Mouse (Mus musculus) heart, postnatal 0 days (tissue): Measurements from ENCODE around the gene Gm45261.

ENCODE experiments used
- CTCF ChIP-seq: IDR thresholded peaks from 2 replicates; pipeline ENCODE4 v1.5.1; 2016; ENCODE audit warnings: antibody characterized with exemption, control low read depth, low read depth
- EP300 ChIP-seq: IDR thresholded peaks from 2 replicates; pipeline ENCODE4 v1.6.1; 2016; ENCODE audit warnings: antibody characterized with exemption, low read depth

DNA sequence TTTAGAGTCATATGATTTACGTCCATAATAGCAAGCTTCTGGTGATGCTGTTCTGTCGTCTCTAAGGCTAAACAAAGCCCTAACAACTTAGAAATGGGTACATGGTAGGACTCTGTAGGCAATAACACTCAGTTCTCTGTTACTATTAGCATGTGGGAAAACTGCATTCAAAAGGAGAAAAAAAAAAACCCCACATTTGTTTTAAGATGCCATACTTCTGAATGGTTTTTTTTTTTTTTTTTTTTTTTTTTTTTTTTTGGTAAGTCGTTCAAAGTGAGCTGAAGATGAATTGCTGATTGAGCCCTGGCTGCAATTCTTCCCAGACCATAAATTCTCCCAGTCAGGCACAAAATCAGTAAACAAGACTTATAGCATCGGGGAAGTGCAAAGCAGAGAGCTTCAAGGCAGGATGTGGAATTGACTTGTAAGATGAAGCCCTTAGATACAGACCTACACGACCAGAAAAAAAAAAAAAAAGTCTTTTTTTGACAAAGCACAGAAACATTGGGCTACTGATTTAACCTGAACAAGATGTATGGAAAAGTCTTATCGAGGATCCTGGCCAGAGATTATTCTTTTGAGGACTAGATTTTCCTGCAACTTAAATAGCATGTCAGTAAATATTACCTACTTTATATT is 51.7 kb downstream of the Gm45261 start:
- no peak for TF ChIP-seq EP300
- no peak for TF ChIP-seq CTCF
